Comparison of ENCODE assay signal across 11 mouse cellular contexts in genomic region chr13:98531306-98531705, GRCm38 (mm10).
"Had no signal": no experiment of that assay in that cellular context is flagged by ENCODE, and none has a peak within 500 bp of the region (broad histone marks: within the 10 kb centered on the region; RNA-seq: fewer than 3 reads in every experiment).

No protein-coding gene starts in this region.

- DNase-seq: kidney, adult 8-10 months; kidney, postnatal 25 days; layer of hippocampus, adult 9-11 months; liver; liver, embryonic 13.5 days; lung, adult 18-20 months; midbrain, embryonic 14.5 days; right cerebral cortex, adult 18-20 months; right cerebral cortex, postnatal 25 days; thymus, postnatal 36 days had no signal

- H3K4me3 ChIP-seq: limb, embryonic 12.5 days; liver, embryonic 13.5 days had no signal

- H3K4me2 ChIP-seq: limb, embryonic 12.5 days; liver, embryonic 13.5 days had no signal

- H3K27me3 ChIP-seq: limb, embryonic 12.5 days; liver, embryonic 13.5 days had no signal

- H3K36me3 ChIP-seq: limb, embryonic 12.5 days; liver, embryonic 13.5 days had no signal

- H3K27ac ChIP-seq: limb, embryonic 12.5 days; liver, embryonic 13.5 days had no signal

- H3K9me3 ChIP-seq: liver, embryonic 13.5 days had no signal

- H3K9ac ChIP-seq: limb, embryonic 12.5 days; liver, embryonic 13.5 days had no signal

- H3K4me1 ChIP-seq: liver, embryonic 13.5 days had no signal
